Mouse (Mus musculus): ENCODE data around the gene Lhfpl5. TPM values are rescaled to one million over a fixed set of nuclear protein-coding genes. Genes with fewer than 3 reads are reported as not detected.

Lhfpl5 gene
- total RNA-seq, 1 experiment from 2014 or later, result 2.2 TPM

GRCm38 (mm10) chr17:28572521-28572920 lies 2.9 kb upstream of the Lhfpl5 start:
- DNase-seq, result no peak

DNA sequence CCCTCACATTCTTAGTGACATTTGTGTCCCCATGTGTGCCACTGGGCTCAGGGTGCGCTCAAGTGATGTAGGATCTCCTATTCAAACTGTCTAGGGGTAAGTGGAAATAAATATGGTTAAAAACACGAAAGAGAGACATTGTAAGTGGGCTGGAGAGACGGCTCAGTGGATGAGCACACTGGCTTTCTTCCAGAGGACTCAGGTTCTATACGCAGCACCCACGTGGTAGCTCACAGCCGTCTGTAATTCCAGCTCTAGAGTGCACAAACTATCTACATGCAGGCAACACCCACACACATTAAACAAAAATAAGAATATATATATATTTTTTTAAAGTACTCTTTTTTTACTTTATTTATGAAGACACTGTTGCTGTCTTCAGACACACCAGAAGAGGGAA lies 2.5 kb upstream of the Lhfpl5 start:
- DNase-seq, result no peak

GRCm38 (mm10) chr17:28580396-28580795 lies 5.0 kb downstream of the Lhfpl5 start:
- DNase-seq, result peak; percentile 69

DNA sequence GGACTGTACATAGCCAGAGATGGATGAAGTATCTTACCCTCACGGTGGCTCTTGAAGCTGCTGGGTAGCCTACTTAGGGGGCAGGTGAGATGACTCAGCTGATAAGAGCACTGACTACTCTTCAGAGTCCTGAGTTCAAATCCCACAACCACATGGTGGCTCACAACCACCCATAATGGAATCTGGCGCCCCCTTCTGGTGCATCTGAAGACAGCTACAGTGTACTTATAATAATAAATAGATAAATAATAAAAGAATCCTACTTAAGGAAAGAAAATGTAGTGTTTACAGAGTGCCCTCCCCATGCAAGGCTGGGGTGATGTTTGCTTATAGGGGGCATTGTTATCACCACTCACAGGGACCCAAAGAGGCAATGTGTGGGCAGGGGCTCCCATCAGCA lies 5.6 kb downstream of the Lhfpl5 start:
- no peak for DNase-seq

DNA sequence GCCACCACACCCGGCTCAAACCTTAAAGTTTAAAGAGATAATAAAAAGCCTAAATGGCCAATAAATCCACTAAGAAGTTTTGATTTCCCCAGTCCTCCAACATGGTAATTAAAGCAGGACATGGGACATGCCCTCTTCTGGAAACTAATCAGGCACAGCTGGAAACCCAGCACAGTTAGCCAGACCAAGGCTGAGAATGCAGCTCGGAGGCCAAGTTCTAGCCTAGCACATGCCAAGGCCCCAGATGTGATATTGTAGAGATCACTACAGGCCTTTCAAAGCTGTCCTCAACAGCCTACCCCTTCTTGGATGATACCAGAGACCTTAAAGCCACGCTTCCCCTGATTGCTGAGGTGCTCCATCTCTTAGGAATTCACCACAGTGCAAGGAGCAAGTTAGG lies 11.1 kb downstream of the Lhfpl5 start:
- no peak for DNase-seq

GRCm38 (mm10) chr17:28588591-28588990 lies 13.2 kb downstream of the Lhfpl5 start:
- DNase-seq, result no peak

- no peak for DNase-seq
These were observed 15.2 kb downstream of the Lhfpl5 start for GRCm38 (mm10) chr17:28590596-28590995.

DNA sequence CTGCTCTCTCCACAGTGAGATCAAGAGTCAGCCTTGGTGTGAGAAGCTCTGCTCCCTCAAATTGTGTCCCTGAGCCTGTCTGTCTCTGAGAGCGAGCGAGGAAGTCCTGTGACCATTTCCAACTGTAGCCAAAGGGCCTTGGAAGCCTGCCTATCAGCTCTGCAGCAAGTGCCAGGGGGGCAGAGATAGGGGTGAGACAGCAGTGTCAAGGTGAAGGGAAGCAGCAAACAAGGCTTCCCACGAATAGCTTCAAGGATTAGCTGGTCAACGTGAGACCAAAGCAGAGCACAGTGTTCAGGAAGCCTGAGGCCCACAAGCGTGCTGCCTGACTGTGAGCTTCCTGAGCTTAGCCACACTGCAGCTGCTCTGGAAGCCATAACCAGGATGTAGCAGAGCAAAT lies 16.0 kb downstream of the Lhfpl5 start:
- DNase-seq, result peak; percentile 16

- DNase-seq, result peak; percentile 85
These were observed 17.6 kb downstream of the Lhfpl5 start for GRCm38 (mm10) chr17:28592998-28593397.

GRCm38 (mm10) chr17:28593965-28594364 lies 18.5 kb downstream of the Lhfpl5 start:
- DNase-seq, result no peak

DNA sequence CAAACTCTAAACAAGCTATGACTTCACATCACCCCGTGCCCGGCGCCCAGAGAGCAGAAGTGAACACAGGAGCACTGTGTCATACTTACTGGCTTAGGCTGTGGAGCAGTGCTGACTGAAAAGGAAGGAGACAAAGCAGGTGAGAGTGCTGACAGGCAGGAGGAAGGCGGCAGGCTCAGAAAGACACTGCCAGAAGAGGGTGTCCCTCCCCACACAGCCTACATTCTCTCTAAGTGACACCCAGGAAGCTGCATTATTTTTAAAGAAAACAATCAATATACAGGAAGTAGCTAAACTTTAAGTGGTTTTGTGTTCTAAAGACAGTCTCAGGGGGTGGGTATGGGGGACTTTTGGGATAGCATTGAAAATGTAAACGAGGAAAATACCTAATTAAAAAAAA lies 25.3 kb downstream of the Lhfpl5 start:
- DNase-seq, result no peak

DNA sequence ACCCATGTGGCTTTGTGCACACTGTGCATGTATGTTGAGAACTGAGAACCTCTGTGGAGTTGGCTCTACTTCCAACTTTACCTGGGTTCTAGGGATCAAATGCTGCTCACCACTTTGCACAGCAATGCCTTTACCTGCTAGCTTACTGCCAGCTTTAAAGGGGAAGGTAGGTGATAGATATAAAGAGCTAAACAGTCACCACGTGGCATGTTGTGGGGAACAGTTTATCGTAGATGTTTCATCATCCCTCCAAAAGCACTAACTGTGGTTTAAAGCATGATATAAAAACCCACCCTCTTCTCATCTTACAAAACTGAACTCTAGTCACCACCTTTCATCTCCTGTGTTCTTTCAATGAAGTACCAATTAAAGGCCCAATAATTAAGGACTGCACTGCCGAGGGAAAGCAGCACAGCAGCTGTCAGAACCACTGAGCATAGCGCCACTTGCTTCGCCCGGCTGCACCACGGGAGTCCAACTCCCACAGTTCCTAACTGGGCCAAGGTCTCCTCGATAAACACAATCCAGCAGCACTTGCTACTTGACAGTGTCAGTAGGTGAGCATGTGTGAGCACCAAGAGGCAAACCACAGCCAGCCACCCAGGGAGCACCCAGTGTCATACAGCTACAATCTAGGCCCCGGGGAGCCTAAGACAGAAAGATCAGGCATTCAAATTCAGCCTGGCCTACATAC lies 26.3 kb downstream of the Lhfpl5 start:
- peak; percentile 32 for DNase-seq

GRCm38 (mm10) chr17:28609543-28609942 lies 34.1 kb downstream of the Lhfpl5 start:
- DNase-seq, result no peak

DNA sequence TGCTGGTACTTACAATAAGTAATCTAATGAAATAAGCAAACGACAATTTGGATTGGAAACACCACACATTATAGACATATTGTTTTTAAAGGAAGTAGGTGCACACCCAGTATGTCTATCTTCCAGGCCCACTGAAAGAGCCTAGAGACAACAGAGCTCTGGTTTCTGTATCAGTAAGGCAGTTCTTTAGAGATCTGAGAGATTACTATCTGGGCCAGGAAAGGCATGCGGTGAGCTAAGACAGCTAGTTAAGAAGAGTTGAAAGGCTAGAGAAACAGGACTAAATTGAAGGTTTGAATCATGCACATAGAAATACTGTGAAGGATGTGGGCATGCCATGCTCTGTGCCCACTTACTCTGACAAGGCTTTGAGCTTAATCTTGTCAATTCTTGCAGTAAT lies 37.2 kb downstream of the Lhfpl5 start:
- DNase-seq, result no peak

DNA sequence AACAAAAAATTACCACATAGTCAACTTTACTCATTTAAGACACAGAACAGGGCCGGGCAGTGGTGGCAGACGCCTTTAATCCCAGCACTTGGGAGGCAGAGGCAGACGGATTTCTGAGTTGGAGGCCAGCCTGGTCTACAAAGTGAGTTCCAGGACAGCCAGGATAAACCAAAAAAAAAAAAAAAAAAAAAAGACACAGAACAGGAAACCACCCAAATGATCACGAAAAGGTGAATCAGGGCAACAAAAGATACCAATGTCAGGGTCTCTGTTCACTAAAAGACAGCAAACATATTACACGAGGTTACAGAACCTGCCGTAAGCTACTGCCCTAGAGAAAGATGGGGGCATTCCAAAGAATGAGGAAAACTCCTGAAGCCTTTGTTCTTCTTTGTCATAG lies 37.7 kb downstream of the Lhfpl5 start:
- no peak for DNase-seq

GRCm38 (mm10) chr17:28615332-28615731 lies 39.9 kb downstream of the Lhfpl5 start:
- no peak for DNase-seq

- DNase-seq, result no peak
These were observed 42.2 kb downstream of the Lhfpl5 start for GRCm38 (mm10) chr17:28617636-28618035.

- DNase-seq, result no peak
These were observed 42.7 kb downstream of the Lhfpl5 start for GRCm38 (mm10) chr17:28618124-28618523.

DNA sequence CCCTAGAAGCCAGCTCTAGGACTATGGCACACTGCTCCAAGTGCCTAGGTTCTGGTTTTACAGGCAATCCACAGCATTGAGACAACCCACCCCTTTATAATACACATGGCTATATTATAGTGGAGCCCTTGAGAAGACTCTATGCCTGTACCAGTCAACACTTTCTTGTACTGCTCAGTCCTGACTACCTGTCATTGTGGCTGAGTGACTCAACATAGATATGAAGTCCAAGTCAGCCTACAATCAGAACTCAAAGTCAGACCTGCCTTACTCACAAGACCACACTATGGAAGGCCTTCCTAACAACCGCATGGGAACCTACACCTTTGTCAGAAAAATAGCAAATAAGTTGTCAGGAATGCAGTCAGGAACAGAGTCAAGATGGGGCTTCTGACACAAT lies 43.3 kb downstream of the Lhfpl5 start:
- DNase-seq, result no peak

- peak; percentile 65 for DNase-seq
These were observed 46.2 kb downstream of the Lhfpl5 start for GRCm38 (mm10) chr17:28621381-28622299.

DNA sequence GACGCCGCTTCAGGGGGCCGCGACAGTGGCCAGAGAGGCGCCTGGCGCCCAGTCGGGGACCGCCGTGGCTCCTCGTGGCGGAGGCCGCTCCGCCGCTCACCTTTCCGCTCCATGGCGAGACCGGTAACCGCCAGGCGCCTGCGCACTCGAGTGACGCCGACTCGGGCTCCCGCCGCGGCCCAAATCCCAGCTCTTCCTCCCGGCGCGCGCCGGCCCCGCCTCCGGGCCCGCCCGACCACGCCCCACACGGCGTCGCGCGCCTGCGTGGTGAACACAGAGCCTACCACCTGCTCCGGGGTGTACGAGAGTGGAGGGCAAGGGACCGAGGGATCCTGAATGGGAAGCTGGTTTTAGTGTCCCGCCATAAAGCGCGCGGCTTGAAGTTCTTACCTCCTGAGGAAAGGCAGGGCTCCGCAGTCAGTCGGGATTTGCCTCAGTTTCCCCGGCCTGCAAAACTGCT lies 46.9 kb downstream of the Lhfpl5 start, which contains the start of gene Srpk1:
TSS of gene Srpk1 (minus strand) at position 410 of the 460 bp plus-strand sequence.
- DNase-seq, result peak; percentile 96

DNA sequence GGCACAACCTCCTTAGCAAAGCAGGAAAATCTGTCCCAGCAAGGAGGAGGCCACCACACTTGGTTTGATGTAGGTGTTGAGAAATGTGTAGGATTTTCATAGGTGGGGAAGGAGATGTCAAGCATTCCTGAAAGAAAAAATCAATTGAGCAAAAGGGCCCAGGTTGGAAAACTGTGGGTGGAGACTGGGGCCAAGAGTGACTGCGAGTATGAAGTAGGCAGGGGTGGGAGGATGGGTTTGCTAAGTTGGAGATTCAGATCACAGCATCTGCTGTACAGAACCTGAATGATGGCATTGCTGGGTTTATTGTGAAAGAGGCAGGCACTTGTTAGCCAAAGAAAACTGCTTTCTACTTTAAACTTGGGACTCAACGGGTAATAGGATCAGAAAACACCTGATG lies 49.4 kb downstream of the Lhfpl5 start:
- DNase-seq, result no peak

GRCm38 (mm10) chr17:28625327-28625726 lies 49.9 kb downstream of the Lhfpl5 start:
- no peak for DNase-seq

Measured in adrenal gland, postnatal 25 days (tissue).